Mouse (Mus musculus): ENCODE results near the gene Cd164. TPM values are rescaled to one million over a fixed set of nuclear protein-coding genes. Genes with fewer than 3 reads are reported as not detected.

Cd164 gene
- polyA plus RNA-seq, 1 experiment from 2014 or later, result 108 TPM

GRCm38 (mm10) chr10:41561701-41562395, 42.6 kb downstream of the Cd164 start:
- Histone ChIP-seq H3K27me3 (ENCODE audit: low read depth, poor library complexity, severe bottlenecking) (no peaks in the 10 kb centered on the region), H3K4me1 (peaks cover 5% of the 10 kb centered on the region), H3K27ac (replicated peaks) (no peak overlapping the region), H3K9me3 (replicated peaks) (peaks cover 12% of the 10 kb centered on the region; the same call in 1 of the 2 replicates), H3K4me3 (no peak overlapping the region), H3K36me3 (no peaks in the 10 kb centered on the region)
- DNase-seq (ENCODE audit: low spot score), result no peak
- 91% methylated on average over 10 of the region's 10 CpGs for WGBS

GRCm38 (mm10) chr10:41565141-41565540, 45.9 kb downstream of the Cd164 start:
- no peak for DNase-seq (ENCODE audit: low spot score)
- Histone ChIP-seq H3K9me3 (replicated peaks) (peaks cover 10% of the 10 kb centered on the region; the same call in 1 of the 2 replicates), H3K27ac (replicated peaks) (no peak overlapping the region), H3K36me3 (no peaks in the 10 kb centered on the region), H3K4me1 (peaks cover 5% of the 10 kb centered on the region), H3K27me3 (ENCODE audit: low read depth, poor library complexity, severe bottlenecking) (no peaks in the 10 kb centered on the region), H3K4me3 (no peak overlapping the region)
- WGBS, result 38% methylated on average over 5 of the region's 5 CpGs

GRCm38 (mm10) chr10:41568306-41568705, 49.1 kb downstream of the Cd164 start:
- Histone ChIP-seq H3K9me3 (replicated peaks) (no peaks in the 10 kb centered on the region), H3K27me3 (ENCODE audit: low read depth, poor library complexity, severe bottlenecking) (no peaks in the 10 kb centered on the region), H3K4me3 (no peak overlapping the region), H3K4me1 (peaks cover 10% of the 10 kb centered on the region), H3K36me3 (no peaks in the 10 kb centered on the region), H3K27ac (replicated peaks) (no peak overlapping the region)
- WGBS, result 56% methylated on average over 3 of the region's 3 CpGs
- no peak for DNase-seq (ENCODE audit: low spot score)

- DNase-seq (ENCODE audit: low spot score), result no peak
- H3K27me3 ChIP-seq (ENCODE audit: low read depth, poor library complexity, severe bottlenecking), result no peaks in the 10 kb centered on the region
- H3K9me3 ChIP-seq (replicated peaks), result no peaks in the 10 kb centered on the region
- H3K4me3 ChIP-seq, result no peak overlapping the region
- WGBS, result 84% methylated on average over 4 of the region's 4 CpGs
- no peaks in the 10 kb centered on the region for H3K36me3 ChIP-seq
- H3K27ac ChIP-seq (replicated peaks), result no peak overlapping the region
- H3K4me1 ChIP-seq, result peaks cover 10% of the 10 kb centered on the region
Measured at GRCm38 (mm10) chr10:41571065-41571464, 51.9 kb downstream of the Cd164 start.

- no peak for DNase-seq (ENCODE audit: low spot score)
- H3K4me1 ChIP-seq, result peaks cover 10% of the 10 kb centered on the region
- no peak overlapping the region for H3K27ac ChIP-seq (replicated peaks)
- no peaks in the 10 kb centered on the region for H3K36me3 ChIP-seq
- no peak overlapping the region for H3K4me3 ChIP-seq
- H3K27me3 ChIP-seq (ENCODE audit: low read depth, poor library complexity, severe bottlenecking), result no peaks in the 10 kb centered on the region
- 84% methylated on average over 4 of the region's 4 CpGs for WGBS
- no peaks in the 10 kb centered on the region for H3K9me3 ChIP-seq (replicated peaks)
Measured at GRCm38 (mm10) chr10:41572274-41572673, 53.1 kb downstream of the Cd164 start.

- H3K4me1 ChIP-seq, result peaks cover 10% of the 10 kb centered on the region
- DNase-seq (ENCODE audit: low spot score), result no peak
- H3K27ac ChIP-seq (replicated peaks), result no peak overlapping the region
- no peaks in the 10 kb centered on the region for H3K27me3 ChIP-seq (ENCODE audit: low read depth, poor library complexity, severe bottlenecking)
- 24% methylated on average over 6 of the region's 6 CpGs for WGBS
- H3K4me3 ChIP-seq, result no peak overlapping the region
- no peaks in the 10 kb centered on the region for H3K36me3 ChIP-seq
- H3K9me3 ChIP-seq (replicated peaks), result no peaks in the 10 kb centered on the region
Measured at GRCm38 (mm10) chr10:41573190-41573589, 54.0 kb downstream of the Cd164 start.

GRCm38 (mm10) chr10:41575451-41576327, 56.5 kb downstream of the Cd164 start:
- Histone ChIP-seq H3K4me3 (no peak overlapping the region), H3K27ac (replicated peaks) (no peak overlapping the region), H3K36me3 (no peaks in the 10 kb centered on the region), H3K4me1 (peaks cover 10% of the 10 kb centered on the region), H3K9me3 (replicated peaks) (no peaks in the 10 kb centered on the region), H3K27me3 (ENCODE audit: low read depth, poor library complexity, severe bottlenecking) (no peaks in the 10 kb centered on the region)
- WGBS, result 82% methylated on average over 8 of the region's 8 CpGs
- no peak for DNase-seq (ENCODE audit: low spot score)

GRCm38 (mm10) chr10:41576328-41576833, 57.2 kb downstream of the Cd164 start:
- WGBS, result 82% methylated on average over 7 of the region's 7 CpGs
- no peak overlapping the region for H3K4me3 ChIP-seq
- H3K36me3 ChIP-seq, result no peaks in the 10 kb centered on the region
- no peaks in the 10 kb centered on the region for H3K27me3 ChIP-seq (ENCODE audit: low read depth, poor library complexity, severe bottlenecking)
- DNase-seq (ENCODE audit: low spot score), result no peak
- no peaks in the 10 kb centered on the region for H3K9me3 ChIP-seq (replicated peaks)
- peaks cover 10% of the 10 kb centered on the region for H3K4me1 ChIP-seq
- no peak overlapping the region for H3K27ac ChIP-seq (replicated peaks)

- no peak overlapping the region for H3K27ac ChIP-seq (replicated peaks)
- no peak overlapping the region for H3K4me3 ChIP-seq
- H3K4me1 ChIP-seq, result peaks cover 13% of the 10 kb centered on the region
- H3K9me3 ChIP-seq (replicated peaks), result no peaks in the 10 kb centered on the region
- WGBS, result 75% methylated on average over 1 of the region's 1 CpGs
- H3K36me3 ChIP-seq, result no peaks in the 10 kb centered on the region
- DNase-seq (ENCODE audit: low spot score), result no peak
- H3K27me3 ChIP-seq (ENCODE audit: low read depth, poor library complexity, severe bottlenecking), result no peaks in the 10 kb centered on the region
Measured at GRCm38 (mm10) chr10:41578541-41578940, 59.3 kb downstream of the Cd164 start.

GRCm38 (mm10) chr10:41580441-41580840, 61.2 kb downstream of the Cd164 start:
- H3K27ac ChIP-seq (replicated peaks), result no peak overlapping the region
- peaks cover 10% of the 10 kb centered on the region for H3K4me1 ChIP-seq
- 89% methylated on average over 4 of the region's 4 CpGs for WGBS
- H3K36me3 ChIP-seq, result no peaks in the 10 kb centered on the region
- H3K4me3 ChIP-seq, result no peak overlapping the region
- no peaks in the 10 kb centered on the region for H3K27me3 ChIP-seq (ENCODE audit: low read depth, poor library complexity, severe bottlenecking)
- no peak for DNase-seq (ENCODE audit: low spot score)
- H3K9me3 ChIP-seq (replicated peaks), result no peaks in the 10 kb centered on the region
